Mouse (Mus musculus) bone marrow, adult 2 months (tissue): ENCODE measurements at regions not wholly inside any gene's neighbourhood (a gene's known extent, or its start where the extent isn't known, plus 50 kb on each side); places are given as distances from the start of the nearest gene placed in this dataset.

Experiments used
- CTCF ChIP-seq: fragments of 200-500 bp; IDR thresholded peaks from 2 replicates; pipeline ENCODE4 v1.5.1; 2011; ENCODE audit warnings: low read length, control low read depth; ENCODE audit not compliant: control insufficient read depth, insufficient read depth
- POLR2A ChIP-seq: fragments of 200-500 bp; IDR thresholded peaks from 2 replicates; pipeline ENCODE4 v1.6.1; 2011; ENCODE audit warnings: low read depth, mild to moderate bottlenecking, control low read depth, low read length, borderline replicate concordance; ENCODE audit not compliant: control insufficient read depth

DNA sequence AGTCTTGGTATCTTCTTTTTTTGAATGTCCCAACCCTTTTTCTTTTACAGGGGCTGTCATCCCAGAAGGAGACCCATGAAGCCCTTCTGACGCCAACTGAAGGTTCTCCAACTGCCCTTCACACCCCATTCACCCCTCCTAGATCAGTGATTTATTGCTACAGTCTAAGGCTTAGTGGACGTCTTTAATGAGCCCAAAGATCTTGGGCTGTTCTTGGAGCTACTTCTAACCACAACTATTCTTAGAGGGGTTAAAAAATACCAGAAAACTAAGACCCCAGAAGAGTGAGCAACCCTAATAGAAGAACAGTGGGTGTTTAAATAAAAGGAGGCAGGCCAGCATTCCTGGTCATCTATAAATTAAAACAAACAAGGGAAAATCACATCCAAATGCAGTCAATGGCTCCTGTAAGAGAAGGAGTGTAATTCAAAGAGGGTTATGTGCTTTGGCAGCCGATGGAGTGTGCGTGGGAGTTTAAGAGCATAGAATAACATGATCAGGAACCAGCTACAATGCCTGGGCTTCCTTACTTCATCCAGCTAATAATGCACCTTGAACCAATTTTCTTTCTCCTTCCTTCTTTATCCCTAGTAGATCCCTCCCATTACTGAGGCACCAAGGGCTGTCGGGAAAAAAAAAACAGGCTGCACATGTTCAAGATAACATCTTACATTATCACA, 113.3 kb downstream of the Qpct start:
- TF ChIP-seq CTCF (no peak), POLR2A (no peak)
